Comparison of ENCODE assay signal across 8 mouse cellular contexts in genomic region chr7:105818483-105818882, GRCm38 (mm10). TPM values are rescaled to one million over a fixed set of nuclear protein-coding genes. Genes with fewer than 3 reads are reported as not detected.
DNase-seq lines count a peak whose midpoint lies in the region; ATAC-seq and TF ChIP-seq lines count a peak whose summit lies in the region.
"Had no signal": no experiment of that assay in that cellular context is flagged by ENCODE, and none has a peak within 500 bp of the region (broad histone marks: within the 10 kb centered on the region; RNA-seq: fewer than 3 reads in every experiment).

No protein-coding gene starts in this region.

- no peak for TF ChIP-seq POLR2A in MEL (IDR thresholded peaks at IDR 0.05; ENCODE audit: control insufficient read depth in 1 of 2, insufficient read depth in 1 of 2, low read depth in 1 of 2, low read length in 2 of 2, poor library complexity in 1 of 2)
- TF ChIP-seq POLR2A in brain, embryonic 14.5 days (IDR thresholded peaks at IDR 0.05; ENCODE audit: borderline replicate concordance, extremely low read depth, insufficient read depth, insufficient read length, poor library complexity, severe bottlenecking) = no peak

- TF ChIP-seq EP300 in MEL (IDR thresholded peaks at IDR 0.05; ENCODE audit: low read depth in 1 of 2, low read length in 2 of 2) = no peak

- 0 out of 2 replicates have a peak, but pooled peaks have one; percentile 24 for ATAC-seq in midbrain, embryonic 13.5 days

- peaks cover 0 to 1% of the 10 kb centered on the region in 2 experiments; a peak in 2 of 4 replicates for H3K27me3 ChIP-seq in MEL (ENCODE audit: control insufficient read depth in 1 of 2, insufficient read depth in 2 of 2, low read length in 2 of 2)
- no peaks in the 10 kb centered on the region for H3K27me3 ChIP-seq in midbrain, embryonic 13.5 days
- no peaks in the 10 kb centered on the region for H3K27me3 ChIP-seq in heart, embryonic 10.5 days (ENCODE audit: insufficient read depth, poor library complexity, severe bottlenecking)
- H3K27me3 ChIP-seq: heart, embryonic 15.5 days had no signal

- H3K27ac ChIP-seq in MEL (ENCODE audit: control insufficient read depth, low read depth, low read length) = no peak overlapping the region
- H3K27ac ChIP-seq in midbrain, embryonic 13.5 days = no peak overlapping the region
- H3K27ac ChIP-seq in heart, embryonic 10.5 days = no peak overlapping the region
- H3K27ac ChIP-seq: heart, embryonic 15.5 days had no signal

- no peaks in the 10 kb centered on the region for H3K9me3 ChIP-seq in MEL (replicated peaks; ENCODE audit: insufficient read depth, low read length)
- no peaks in the 10 kb centered on the region for H3K9me3 ChIP-seq in midbrain, embryonic 13.5 days
- no peaks in the 10 kb centered on the region for H3K9me3 ChIP-seq in heart, embryonic 10.5 days
- H3K9me3 ChIP-seq: heart, embryonic 15.5 days had no signal

- H3K79me2 ChIP-seq in MEL (ENCODE audit: control insufficient read depth, insufficient read depth, low read length, poor library complexity) = no peaks in the 10 kb centered on the region

- DNase-seq in layer of hippocampus, adult 11-12 months (ENCODE audit: low spot score) = peak; percentile 33
- DNase-seq in layer of hippocampus, postnatal 36 days = no peak
- peak; percentile 58 for DNase-seq in MEL (ENCODE audit: low read depth, low spot score)
- peak; percentile 73 for DNase-seq in brain, embryonic 14.5 days (ENCODE audit: low read depth)
- no peak for DNase-seq in B cell, adult 2 months
- DNase-seq in heart, embryonic 10.5 days (ENCODE audit: low spot score) = no peak

- no peaks in the 10 kb centered on the region for H3K4me1 ChIP-seq in MEL (ENCODE audit: control insufficient read depth in 1 of 2, insufficient read depth in 2 of 2, low read length in 2 of 2)
- no peaks in the 10 kb centered on the region for H3K4me1 ChIP-seq in midbrain, embryonic 13.5 days (replicated peaks)
- no peaks in the 10 kb centered on the region for H3K4me1 ChIP-seq in heart, embryonic 10.5 days
- H3K4me1 ChIP-seq: heart, embryonic 15.5 days had no signal

- no peak overlapping the region for H3K4me3 ChIP-seq in MEL (ENCODE audit: control insufficient read depth in 1 of 2, insufficient read depth in 1 of 2, low read depth in 2 of 2, low read length in 2 of 2)
- no peak overlapping the region for H3K4me3 ChIP-seq in midbrain, embryonic 13.5 days (replicated peaks)
- H3K4me3 ChIP-seq in heart, embryonic 10.5 days = no peak overlapping the region
- H3K4me3 ChIP-seq: heart, embryonic 15.5 days had no signal

- no peak overlapping the region for H3K9ac ChIP-seq in MEL (ENCODE audit: control insufficient read depth, low read depth, low read length, poor library complexity, severe bottlenecking)
- H3K9ac ChIP-seq in midbrain, embryonic 13.5 days (replicated peaks) = no peak overlapping the region
- H3K9ac ChIP-seq: heart, embryonic 15.5 days had no signal

- H3K4me2 ChIP-seq in midbrain, embryonic 13.5 days (replicated peaks) = no peak overlapping the region
- H3K4me2 ChIP-seq: heart, embryonic 15.5 days had no signal

- TF ChIP-seq CTCF in MEL (IDR thresholded peaks at IDR 0.05 in 2 of 3, conservative IDR thresholded peaks at IDR 0.05 in 1 of 3; ENCODE audit: control insufficient read depth in 1 of 3, insufficient read depth in 1 of 3, low read depth in 2 of 3, low read length in 3 of 3, poor library complexity in 1 of 3, severe bottlenecking in 1 of 3) = peak in 2 of 3 experiments; percentile 62 to 74; a peak in 4 of 6 replicates
- TF ChIP-seq CTCF in brain, embryonic 14.5 days (IDR thresholded peaks at IDR 0.05; ENCODE audit: borderline replicate concordance, extremely low read depth, insufficient read depth, insufficient read length) = no peak

- WGBS in midbrain, embryonic 13.5 days = 0% methylated on average over 1 of the region's 1 CpGs
- WGBS in heart, embryonic 10.5 days = 0% methylated on average over 1 of the region's 1 CpGs

- no peaks in the 10 kb centered on the region for H3K36me3 ChIP-seq in MEL (ENCODE audit: control insufficient read depth in 1 of 2, insufficient read depth in 2 of 2, low read length in 2 of 2)
- no peaks in the 10 kb centered on the region for H3K36me3 ChIP-seq in midbrain, embryonic 13.5 days
- H3K36me3 ChIP-seq in heart, embryonic 10.5 days = no peaks in the 10 kb centered on the region
- H3K36me3 ChIP-seq: heart, embryonic 15.5 days had no signal

- peak; percentile 64 for TF ChIP-seq RAD21 in MEL (IDR thresholded peaks at IDR 0.05; ENCODE audit: low read depth, low read length)

TF ChIP-seq in MEL, 35 proteins besides CTCF, POLR2A, EP300 and RAD21:
- TF ChIP-seq TBP (IDR thresholded peaks at IDR 0.05; ENCODE audit: low read depth, low read length) = no peak
- TF ChIP-seq RCOR1 (IDR thresholded peaks at IDR 0.05; ENCODE audit: low read depth, low read length) = no peak
- TF ChIP-seq CHD1 (IDR thresholded peaks at IDR 0.05; ENCODE audit: low read depth, low read length) = no peak
- TF ChIP-seq MXI1 (IDR thresholded peaks at IDR 0.05; ENCODE audit: low read depth, low read length) = no peak
- no peak for TF ChIP-seq HCFC1 (IDR thresholded peaks at IDR 0.05; ENCODE audit: low read depth, low read length)
- TF ChIP-seq ZC3H11A (IDR thresholded peaks at IDR 0.05; ENCODE audit: low read depth, low read length) = peak; percentile 58
- TF ChIP-seq MAFK (IDR thresholded peaks at IDR 0.05; ENCODE audit: borderline replicate concordance, low read depth, low read length) = no peak
- peak; percentile 65 for TF ChIP-seq GATA1 (IDR thresholded peaks at IDR 0.05; ENCODE audit: low read depth, low read length)
- TF ChIP-seq E2F4 (IDR thresholded peaks at IDR 0.05; ENCODE audit: borderline replicate concordance, low read depth, low read length) = no peak
- no peak for TF ChIP-seq MYC (IDR thresholded peaks at IDR 0.05; ENCODE audit: low read depth, low read length)
- TF ChIP-seq ELF1 (IDR thresholded peaks at IDR 0.05; ENCODE audit: low read depth, low read length) = no peak
- TF ChIP-seq ETS1 (IDR thresholded peaks at IDR 0.05; ENCODE audit: low read depth, low read length) = no peak
- TF ChIP-seq UBTF (IDR thresholded peaks at IDR 0.05; ENCODE audit: borderline replicate concordance, insufficient read depth, low read depth, low read length) = no peak
- peak; percentile 27; the same call in 1 of the 2 replicates for TF ChIP-seq ZNF384 (IDR thresholded peaks at IDR 0.05; ENCODE audit: low read depth, low read length)
- no peak for TF ChIP-seq POLR2AphosphoS2 (IDR thresholded peaks at IDR 0.05; ENCODE audit: low read length)
- TF ChIP-seq SMC3 (IDR thresholded peaks at IDR 0.05; ENCODE audit: low read depth, low read length) = peak; percentile 87
- no peak for TF ChIP-seq USF1 (IDR thresholded peaks at IDR 0.05; ENCODE audit: low read depth, low read length)
- no peak for TF ChIP-seq POLR2AphosphoS5 (IDR thresholded peaks at IDR 0.05; ENCODE audit: borderline replicate concordance, low read depth, low read length)
- no peak for TF ChIP-seq MAZ (IDR thresholded peaks at IDR 0.05; ENCODE audit: low read depth, low read length)
- TF ChIP-seq NELFE (IDR thresholded peaks at IDR 0.05; ENCODE audit: low read depth, low read length) = no peak
- no peak for TF ChIP-seq MEF2A (IDR thresholded peaks at IDR 0.05; ENCODE audit: extremely low read depth, insufficient replicate concordance, low read depth, low read length, poor library complexity, severe bottlenecking)
- TF ChIP-seq CHD2 (IDR thresholded peaks at IDR 0.05; ENCODE audit: low read length) = no peak
- TF ChIP-seq NRF1 (IDR thresholded peaks at IDR 0.05; ENCODE audit: insufficient read depth, low read depth, low read length, poor library complexity, severe bottlenecking) = no peak
- TF ChIP-seq JUND (IDR thresholded peaks at IDR 0.05; ENCODE audit: low read depth, low read length) = no peak
- peak; percentile 25; the same call in 1 of the 2 replicates for TF ChIP-seq BHLHE40 (IDR thresholded peaks at IDR 0.05; ENCODE audit: borderline replicate concordance, low read depth, low read length)
- no peak for TF ChIP-seq GABPA (IDR thresholded peaks at IDR 0.05; ENCODE audit: low read depth, low read length)

RNA-seq across cellular contexts. Expression of gene Mrpl17, which starts 7.6 kb away (rescaled TPM):
- total RNA-seq in layer of hippocampus, postnatal 36 days (2021) = 100 to 1,000 TPM; 107 to 108 TPM
- total RNA-seq in MEL (2012; rRNA removed) = 198 and 230 TPM in 2 replicates
- 100 to 1,000 TPM in 1 of 2 experiments, not detected in 1; 196 TPM for polyA plus RNA-seq in MEL (2012; ENCODE audit: insufficient read depth in 1 of 2, insufficient read length in 2 of 2, low read depth in 1 of 2, low replicate concordance in 2 of 2, missing spikeins in 1 of 2)
- 165 and 185 TPM in 2 replicates for polyA plus RNA-seq in brain, embryonic 14.5 days (2012; rRNA removed)
- polyA plus RNA-seq in midbrain, embryonic 13.5 days (2015; fragmentation: Nextera tagmentation; extraction: Ambion mirVana) = 201 and 217 TPM in 2 replicates
- 279 and 357 TPM in 2 replicates for polyA plus RNA-seq in heart, embryonic 10.5 days (2016; fragmentation: Nextera tagmentation; extraction: Ambion mirVana)

RNA-seq across cellular contexts. Expression of gene Dchs1, which starts 31.0 kb away (rescaled TPM):
- total RNA-seq in layer of hippocampus, postnatal 36 days (2021) = 10 to 100 TPM; 13.9 to 15.6 TPM
- 0.03 and 0.08 TPM in 2 replicates for total RNA-seq in MEL (2012; rRNA removed)
- under 1 TPM in 1 of 2 experiments, not detected in 1; 0.11 TPM for polyA plus RNA-seq in MEL (2012; ENCODE audit: insufficient read depth in 1 of 2, insufficient read length in 2 of 2, low read depth in 1 of 2, low replicate concordance in 2 of 2, missing spikeins in 1 of 2)
- polyA plus RNA-seq in brain, embryonic 14.5 days (2012; rRNA removed) = 68.6 and 87.4 TPM in 2 replicates
- 16.8 and 20.5 TPM in 2 replicates for polyA plus RNA-seq in midbrain, embryonic 13.5 days (2015; fragmentation: Nextera tagmentation; extraction: Ambion mirVana)
- polyA plus RNA-seq in heart, embryonic 10.5 days (2016; fragmentation: Nextera tagmentation; extraction: Ambion mirVana) = 4.2 and 8.6 TPM in 2 replicates

Comparison
In these comparisons a context has a peak if more than half of its experiments do, and no peak if none do; other contexts are left out.
1. DNase-seq: peak in layer of hippocampus, adult 11-12 months (single experiment), MEL (single experiment) and brain, embryonic 14.5 days (single experiment); none in layer of hippocampus, postnatal 36 days (0 of 2), B cell, adult 2 months (0 of 2) and heart, embryonic 10.5 days (single experiment).